Mouse (Mus musculus) kidney, postnatal 14 days (tissue): ENCODE results near the gene Smpd2.

Experiments
- DNase-seq: peaks from one replicate; pipeline ENCODE4 v3.0.0; 2022; ENCODE audit warnings: mixed read lengths

Smpd2 gene

DNA sequence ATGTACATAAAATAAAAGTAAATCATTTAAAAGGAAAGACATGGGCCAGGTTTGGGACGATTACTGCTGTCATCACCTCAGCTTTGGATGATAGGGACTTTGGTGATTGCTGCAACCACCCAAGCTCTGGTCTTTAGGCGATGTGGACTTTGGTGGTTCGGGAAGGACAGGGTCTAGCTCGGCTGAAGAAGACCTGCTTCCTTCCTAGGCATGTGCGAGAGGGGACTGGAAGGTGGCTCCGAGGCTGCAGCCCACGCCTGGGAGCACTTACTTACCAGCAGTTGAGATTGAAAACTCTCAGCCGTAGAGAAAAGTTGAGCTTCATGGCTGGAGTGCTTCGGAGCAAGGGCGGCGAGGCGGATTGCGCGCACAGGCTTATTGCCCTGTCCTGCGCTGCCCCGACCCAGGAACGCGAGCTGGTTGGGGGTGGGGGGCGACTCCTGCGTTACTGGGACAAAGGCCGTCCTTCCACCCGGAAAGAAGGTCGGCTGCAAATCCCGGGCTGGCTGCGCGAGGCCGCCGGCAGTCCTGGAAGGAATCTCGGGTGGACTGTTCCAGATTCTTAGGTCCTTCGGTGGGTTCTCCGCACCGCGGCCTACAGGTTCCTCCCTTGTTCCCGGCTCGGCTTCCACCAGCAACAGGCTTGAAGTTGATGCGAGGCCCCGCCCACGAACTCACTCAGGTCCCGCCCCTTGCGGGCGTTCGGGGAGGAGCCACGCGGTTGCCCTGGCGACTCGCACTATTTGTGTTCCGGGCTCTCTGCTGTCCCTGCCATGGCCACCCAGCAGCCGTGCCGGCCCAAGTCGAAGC, at the start of gene Smpd2, which contains the start of gene Ppil6:
TSS of gene Smpd2 (minus strand) at position 662 of the 810 bp plus-strand sequence.
TSS of gene Ppil6 (plus strand) at position 732 of the 810 bp plus-strand sequence.
- peak; percentile 98 for DNase-seq

DNA sequence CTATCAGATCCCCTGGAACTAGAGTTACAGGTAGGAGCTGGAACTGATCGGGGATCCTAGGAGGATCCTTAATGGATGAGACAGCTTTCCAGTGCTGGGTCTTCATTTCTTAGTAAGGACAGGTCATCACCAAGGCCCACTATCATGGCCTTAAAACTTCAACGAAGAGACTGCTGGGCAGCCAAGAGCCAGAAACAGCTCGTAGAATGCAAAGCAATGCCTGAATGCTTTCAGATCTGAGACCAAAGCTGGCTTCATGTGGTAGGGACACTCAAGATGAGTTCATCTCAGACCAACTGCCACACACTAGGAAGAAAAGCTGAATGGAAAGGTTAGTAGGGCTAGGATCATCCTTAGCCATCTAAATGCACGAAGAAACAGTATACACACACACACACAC, 48.8 kb upstream of the Smpd2 start:
- no peak for DNase-seq

DNA sequence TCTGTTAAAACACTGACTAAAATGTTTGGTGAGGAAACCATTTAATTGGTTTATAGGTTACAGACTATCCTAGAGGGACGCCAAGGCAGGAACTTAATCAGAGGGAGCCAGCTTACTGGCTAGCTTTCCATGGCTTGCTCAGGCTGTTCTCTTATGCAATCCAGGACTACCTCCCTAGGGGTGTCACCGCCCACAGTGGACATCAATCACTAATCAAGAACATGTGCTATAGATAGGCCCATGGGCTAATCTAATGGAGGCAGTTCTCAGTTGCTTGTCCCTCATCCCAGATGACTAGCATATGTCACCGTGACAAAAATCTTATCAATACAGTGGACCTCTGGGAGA, 47.8 kb upstream of the Smpd2 start:
- no peak for DNase-seq

DNA sequence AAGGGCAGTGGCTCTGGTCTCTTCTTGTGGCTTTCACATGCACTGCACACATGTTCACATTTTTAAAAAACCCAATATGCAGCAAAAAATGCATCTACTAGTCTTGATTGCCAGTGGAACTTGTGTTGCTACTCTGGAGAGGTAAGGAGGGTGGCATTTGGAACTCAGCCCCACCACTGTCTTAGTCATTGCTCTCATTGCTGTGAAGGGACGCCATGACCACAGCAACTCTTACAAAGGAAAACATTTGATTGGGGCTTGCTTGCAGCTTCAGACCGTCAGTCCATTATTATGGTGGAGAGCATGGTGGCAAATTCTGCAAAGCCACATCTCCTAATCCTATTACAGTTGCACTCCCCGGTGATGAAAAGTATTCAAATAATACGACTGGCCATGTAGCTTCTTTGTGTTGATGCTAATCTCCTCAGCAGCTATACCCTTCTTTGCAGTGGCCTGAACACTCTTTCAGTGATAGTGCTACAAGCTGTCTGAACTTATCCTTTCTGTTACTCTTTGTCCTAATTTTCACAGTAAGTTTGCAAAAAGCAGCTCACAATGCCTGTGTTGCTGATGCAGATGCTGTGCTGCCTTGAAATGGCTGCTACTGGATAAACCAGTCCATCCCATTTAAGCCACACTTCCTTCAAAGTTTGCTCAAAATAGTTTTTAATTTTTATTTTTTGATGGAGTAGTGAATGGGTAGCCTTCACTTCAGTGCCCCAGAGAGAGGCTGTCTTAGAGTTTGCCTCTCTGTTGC, 47.2 kb upstream of the Smpd2 start:
- no peak for DNase-seq

DNA sequence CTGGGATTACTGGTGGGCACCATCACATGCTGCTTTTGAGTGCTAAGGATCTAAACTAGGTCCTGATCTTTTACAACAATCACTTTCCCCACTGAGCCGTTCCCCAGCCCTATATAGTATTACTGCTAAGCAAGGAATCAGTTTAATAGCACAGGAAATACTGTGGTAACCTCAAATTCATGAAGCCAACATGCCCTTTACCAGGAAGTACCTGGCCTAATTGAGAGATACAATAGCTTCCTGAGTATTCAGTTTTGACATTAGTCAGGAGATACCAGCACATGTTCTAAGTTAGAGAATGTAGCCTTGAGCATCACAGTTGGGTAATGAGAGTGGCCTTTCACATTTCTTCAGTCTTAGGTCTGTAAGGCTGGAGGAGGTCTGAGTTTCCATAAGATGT, 46.5 kb upstream of the Smpd2 start:
- no peak for DNase-seq

DNA sequence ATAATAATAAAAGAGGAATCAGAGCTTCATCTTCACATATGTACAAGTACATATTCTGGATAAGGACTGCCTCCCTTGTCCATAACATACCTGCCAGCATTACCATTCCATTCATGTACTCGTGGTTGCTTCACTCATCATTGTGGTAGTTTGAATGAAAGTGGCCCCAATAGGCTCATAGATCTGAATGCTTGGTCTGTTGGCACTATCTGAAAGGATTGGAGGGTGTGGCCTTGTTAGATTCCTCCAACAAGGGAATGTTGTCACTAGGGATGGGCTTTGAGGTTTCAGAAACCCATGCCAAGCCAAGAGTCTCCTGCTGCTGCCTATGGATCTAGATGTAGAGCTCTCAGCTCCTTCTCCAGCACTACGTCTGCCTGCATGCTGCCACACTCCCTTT, 45.8 kb upstream of the Smpd2 start:
- no peak for DNase-seq

DNA sequence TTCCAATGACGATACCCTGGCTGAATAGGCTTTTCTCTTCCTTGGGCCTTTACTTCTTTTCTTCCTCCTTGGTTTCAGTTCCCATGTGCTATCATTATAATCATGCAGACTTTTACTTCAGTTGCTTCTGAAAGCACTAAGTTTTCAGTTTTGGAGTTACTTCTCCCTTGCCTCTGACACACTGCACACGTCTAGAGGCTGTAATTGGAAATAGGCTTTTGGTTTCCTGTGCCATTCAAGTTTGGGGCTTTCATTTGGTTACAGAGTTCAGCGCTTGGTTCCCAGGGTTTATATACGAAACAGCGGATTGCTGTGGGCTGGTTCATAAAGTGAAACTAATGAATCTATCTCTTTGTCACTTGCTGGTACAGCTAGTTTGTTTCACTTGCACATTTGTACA, 39.8 kb upstream of the Smpd2 start:
- DNase-seq, result no peak

DNA sequence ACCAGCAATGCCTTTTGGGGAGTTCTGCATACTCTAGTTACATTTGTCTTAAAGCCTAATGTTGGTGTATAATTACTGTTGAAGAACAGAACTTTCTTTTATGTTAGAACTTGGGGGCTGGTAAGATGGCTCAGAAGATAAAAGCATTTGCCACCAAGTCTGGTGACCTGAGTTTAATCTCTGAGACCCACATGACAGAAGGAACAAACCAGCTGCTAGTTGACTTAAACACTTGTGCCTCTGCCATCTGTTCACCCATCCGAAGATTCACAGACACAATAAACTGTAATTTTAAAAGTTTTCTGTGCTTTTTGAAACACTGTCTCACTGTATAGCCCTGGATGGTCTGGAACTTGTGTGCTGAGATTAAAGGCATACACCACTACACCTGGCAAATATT, 35.5 kb upstream of the Smpd2 start:
- no peak for DNase-seq

DNA sequence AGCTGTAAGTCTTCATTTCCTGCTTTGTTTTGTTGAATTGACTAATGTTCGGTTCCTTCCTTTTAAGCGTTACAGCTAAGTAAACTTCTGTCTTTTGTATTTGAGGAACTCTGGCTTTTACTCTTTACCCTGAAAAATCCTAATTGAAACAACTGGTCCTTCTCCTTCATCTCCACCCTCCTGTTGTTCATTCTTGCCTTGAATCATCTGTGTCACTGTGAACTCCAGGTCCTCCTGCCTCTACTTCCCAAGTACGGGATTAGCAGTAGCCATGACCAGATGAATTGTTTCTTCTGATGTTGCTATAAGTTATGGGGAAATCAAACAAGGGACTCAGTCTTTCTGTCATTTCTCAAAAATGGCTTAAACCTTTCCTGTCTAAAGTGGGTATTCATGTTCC, 33.2 kb upstream of the Smpd2 start:
- no peak for DNase-seq

DNA sequence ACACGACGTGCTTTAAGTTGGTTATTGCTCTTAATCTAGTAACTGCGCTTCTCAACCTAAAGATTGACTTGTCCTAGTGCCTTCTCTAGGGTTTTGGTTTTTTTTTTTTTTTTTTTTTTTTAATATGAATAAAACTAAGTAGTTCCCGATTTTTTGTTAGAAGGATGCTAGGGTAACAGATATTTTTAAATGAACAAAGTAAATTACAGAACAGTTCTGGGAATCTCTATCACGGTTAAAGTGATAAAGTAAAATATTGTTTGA, 30.2 kb upstream of the Smpd2 start:
- no peak for DNase-seq

DNA sequence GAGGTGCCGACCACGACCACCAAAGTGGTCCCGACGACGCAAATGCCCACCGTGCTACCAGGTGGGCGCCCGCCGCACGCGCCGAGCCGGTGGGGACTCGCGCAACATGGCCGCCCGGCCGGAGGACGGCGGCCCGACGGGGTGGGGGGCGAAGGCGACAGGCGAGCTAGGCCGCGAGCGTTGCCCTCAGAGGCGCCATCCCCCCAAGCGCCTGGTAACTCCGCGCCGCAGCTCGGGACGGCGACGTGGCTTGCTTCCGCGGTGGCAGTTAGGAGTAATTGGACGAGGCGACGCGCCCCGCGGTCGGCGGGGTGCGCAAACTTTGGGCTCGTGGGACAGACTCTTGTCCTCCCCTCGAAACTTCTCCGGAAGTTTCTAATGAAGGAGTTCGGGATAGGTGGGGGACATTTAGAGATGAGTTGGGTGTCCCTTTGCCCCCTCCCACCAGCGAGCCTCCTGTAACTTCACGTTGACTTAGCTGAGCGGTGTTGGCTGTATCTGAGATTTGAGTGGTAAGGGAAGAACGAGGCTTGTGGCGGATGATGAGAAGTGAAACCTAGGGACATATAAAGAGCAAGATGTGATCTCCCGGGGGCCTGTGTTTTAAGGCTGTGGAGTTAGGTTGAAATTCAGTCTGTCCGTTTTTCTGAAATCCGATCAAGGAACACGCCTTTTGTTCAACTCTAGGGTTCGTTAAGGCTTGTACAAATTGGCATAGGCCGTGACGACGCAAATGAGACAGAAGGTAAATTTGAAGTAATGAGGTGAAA, 29.7 kb upstream of the Smpd2 start:
- DNase-seq, result peak; percentile 65

DNA sequence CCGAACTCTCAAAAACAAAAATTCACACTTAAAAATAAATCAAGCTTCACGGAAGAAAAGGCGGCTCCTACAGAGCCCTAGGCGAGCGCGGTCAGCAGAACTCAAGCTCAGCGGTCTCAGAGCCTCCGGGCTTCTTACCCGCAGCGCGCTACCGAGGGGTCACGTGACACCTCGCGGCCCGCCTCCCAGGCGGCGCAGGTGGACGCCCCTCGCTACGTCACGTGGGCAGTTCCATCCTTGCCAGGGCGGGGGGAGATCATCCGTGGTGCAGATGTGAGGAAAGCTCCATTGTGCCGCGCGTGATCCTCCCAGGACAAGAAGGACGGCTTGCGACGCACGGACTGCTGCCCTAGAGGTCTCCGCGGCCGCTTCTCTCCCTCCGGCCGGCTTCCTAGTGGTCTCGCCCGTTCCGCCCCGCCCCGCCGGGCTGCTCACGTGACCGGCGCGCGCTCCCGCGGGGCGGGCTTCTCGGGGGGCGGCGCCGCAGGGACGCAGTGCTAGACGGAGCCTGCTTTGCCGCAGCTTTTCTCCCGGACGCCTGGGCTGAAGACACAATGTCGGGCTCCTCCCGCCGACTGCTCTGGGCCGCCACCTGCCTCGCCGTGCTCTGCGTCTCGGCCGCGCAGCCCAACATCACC, 28.9 kb upstream of the Smpd2 start, which contains the start of gene Cd164:
TSS of gene Cd164 (plus strand) at position 434 of the 638 bp plus-strand sequence.
- DNase-seq, result peak; percentile 95

DNA sequence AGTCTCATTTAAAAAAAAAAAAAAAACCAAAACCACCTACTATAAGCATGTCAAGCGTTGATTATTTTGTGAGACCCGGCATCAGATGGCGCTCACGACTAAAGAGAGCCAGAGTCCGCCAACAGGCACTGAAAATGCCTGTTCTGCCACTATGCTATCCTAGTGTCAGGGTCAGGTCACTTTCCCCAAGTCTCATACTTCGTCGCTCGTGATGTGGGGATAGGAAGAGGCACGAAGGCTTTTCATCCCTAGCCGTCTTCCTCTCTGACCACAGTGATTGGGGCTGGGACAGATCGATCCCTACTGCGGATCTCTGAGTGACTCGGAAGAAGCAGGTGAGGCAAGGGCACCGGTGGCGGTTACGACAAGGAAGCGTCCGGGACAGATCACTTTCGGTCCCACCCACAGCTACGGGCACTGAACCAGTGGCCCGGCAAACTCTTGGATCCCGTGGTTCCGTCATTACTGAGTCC, 28.4 kb upstream of the Smpd2 start:
- peak; percentile 85 for DNase-seq

DNA sequence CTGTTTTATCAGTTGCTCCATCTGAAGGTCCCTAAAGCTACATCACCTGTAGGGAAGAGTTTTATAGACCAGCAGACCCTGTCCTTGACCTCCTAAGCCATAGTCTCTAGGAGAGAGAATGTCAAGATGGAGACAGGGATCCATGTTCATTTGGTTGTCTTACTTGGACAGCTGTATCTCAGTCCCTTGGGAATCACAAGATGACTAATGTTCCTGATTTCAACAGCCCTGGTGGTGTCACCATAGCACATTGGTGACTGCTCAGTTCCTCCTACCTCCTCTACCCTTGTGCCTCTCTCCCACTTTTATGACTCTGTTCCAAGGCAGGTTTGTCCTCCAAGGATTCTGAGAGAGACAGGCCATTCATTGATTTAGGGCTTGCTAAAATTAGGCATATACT, 24.8 kb upstream of the Smpd2 start:
- no peak for DNase-seq

DNA sequence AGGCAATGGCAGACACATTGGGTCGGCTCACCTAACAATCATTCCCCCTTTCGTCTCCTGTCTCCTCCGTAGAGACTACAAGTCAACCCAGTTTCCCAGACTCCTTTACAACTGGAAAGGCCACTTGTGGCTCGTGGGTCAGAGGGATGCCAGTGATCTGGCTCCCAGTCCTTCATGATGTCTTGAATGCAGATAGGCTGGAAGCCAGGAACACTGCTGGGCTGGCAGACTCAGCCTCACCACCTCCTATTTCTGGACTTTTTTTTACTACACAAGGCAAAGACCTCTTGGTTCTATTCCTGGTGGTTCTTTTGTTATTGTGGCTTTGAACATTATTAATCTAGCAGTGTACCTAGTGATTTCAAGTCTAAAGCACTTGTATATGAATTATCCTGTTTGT, 24.1 kb upstream of the Smpd2 start:
- DNase-seq, result no peak

DNA sequence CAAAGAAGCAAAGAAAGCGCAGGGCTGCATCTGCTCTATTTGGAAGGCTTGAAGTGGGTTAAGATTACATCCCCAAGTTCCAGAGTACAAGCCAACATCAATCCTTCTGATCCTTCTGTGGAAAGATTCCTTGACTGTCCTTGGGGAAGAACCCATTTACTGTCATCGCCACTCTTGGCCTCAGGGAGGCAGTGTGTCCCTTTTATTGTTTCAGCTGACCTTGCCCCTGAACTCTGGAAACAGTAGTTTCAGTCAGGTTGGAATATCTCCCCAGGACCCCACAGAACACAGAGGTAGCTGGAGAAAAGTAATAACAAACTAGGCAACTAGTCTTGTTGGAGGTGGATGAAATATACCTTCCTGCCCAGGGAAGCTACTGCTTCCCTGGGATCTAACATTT, 19.0 kb upstream of the Smpd2 start:
- peak; percentile 29 for DNase-seq

DNA sequence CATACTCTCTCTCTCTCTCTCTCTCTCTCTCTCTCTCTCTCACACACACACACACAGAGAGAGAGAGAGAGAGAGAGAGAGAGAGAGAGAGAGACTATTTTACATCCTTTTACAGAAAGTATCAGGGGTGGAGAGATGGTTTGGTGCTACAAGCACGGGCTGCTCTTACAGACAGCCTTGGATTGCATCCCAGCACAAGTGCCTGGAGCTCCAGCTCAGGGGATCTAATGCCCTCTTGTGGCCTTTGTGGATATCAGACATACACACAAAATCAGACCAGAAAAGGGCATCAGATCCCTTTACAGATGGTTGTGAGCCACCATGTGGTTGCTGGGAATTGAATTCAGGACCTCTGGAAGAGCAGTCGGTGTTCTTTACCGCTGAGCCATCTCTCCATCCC, 15.3 kb upstream of the Smpd2 start:
- peak; percentile 81 for DNase-seq

DNA sequence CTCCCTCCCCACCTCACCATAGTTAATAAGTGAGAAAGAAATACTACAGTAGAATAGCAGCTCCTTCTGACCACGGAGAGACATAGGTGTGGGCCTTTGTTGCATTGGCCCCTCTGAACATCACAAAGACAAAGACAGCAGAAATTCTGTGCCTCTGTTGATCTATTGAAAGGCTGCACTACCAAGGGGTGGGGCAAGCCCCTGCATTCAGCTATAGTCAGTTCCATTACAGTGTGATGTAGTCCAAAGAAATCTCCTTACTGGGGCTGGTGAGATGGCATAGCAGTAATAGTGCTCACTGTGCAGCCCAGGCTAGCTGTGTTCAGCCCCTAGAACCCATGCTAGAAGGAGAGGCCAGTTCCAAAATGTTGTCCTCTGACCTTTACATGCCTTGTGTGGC, 14.8 kb upstream of the Smpd2 start:
- no peak for DNase-seq

DNA sequence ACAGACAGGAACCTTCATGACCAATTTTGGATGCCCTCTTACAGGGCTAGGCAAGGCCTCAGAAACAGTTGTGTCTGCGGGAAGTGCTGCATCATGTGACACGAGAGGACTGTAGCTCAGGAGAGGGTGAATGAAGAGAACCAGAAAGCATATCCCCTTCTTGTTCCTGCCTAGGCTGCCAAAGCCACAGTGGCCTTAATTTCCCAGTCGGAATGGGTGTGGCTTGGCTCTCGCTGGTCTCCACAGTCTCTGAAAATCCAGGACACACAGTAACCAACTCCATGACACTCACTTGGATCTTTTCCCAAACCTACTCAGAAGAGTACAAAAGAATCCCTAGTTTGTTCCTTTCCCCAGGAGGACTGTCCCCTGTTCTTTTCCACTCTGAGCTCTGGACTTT, 10.8 kb upstream of the Smpd2 start:
- DNase-seq, result peak; percentile 77

DNA sequence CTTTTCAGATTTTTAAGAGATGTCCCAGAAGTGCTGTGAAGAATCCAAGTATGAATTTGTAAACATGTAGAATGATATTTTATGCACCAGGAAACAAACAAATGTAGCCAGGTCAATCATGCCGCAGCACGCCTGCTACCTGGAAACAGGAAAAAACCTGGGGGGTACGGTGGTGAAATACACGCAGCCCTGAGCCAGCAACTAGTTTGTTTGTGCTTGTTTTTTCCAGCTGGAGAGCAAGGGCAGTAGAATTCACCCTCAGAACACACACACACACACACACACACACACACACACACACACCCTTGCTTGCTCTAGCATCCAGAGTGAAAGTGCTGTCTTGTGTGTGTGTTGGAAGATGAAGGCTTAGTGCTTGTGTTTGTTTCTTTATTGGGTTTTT, 942 bp upstream of the Smpd2 start:
- DNase-seq, result peak; percentile 53

DNA sequence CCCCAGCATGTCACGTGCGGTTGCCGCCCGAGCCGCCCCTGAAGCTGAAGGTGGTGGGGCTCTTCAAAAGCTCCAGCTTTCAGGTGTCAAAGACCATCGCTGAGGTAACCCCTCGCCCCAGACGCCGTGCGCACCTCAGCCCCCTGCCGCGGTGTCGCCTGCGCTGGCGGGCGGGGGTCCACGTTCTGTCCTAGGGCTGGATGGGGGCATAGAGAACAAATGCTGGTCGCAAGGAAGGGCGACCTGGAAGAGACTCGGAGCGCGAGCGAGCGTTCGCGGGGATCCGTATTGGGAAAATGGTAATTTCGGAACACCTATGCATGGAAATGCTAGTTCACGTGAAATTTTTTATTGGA, 327 bp upstream of the Smpd2 start:
- DNase-seq, result no peak

DNA sequence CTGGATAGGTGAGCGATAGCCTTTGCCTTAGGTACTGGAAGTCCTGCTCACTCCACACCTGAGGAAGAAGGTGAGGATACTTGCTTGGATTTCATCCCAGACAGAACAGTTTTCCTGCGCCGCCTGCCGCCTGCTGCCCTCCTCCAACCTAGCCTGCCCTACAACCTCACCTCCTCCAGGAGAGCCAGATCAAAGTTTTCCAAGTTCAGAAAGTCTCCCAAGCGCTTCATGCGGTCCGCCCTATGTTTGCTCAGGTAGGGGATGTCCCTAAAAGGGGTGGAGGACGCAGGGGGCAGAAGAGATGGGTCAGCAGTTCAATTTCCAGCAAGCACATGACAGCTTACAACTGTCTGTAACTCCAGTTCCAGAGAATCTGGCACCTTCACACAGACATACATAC, 875 bp downstream of the Smpd2 start:
- DNase-seq, result peak; percentile 58

DNA sequence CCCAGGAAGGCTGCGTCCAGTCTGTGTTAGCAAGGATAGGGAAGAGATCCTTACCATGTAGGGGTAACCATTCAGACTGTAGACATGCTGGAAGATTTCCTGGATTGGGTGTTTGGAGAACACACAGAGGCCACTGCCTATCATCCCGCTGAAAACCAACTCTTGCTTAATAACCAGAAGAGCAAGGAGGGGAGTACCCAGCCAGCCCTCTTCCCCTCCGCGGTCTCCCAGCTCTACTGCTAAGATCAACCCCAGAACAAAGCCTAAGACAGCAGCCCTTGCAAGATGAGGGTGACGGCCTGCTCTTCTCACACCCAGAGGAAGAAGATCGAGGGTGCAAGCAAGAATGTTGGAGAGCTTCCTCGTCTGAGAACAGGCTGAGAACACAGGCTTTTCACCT, 1.3 kb downstream of the Smpd2 start:
- no peak for DNase-seq
